Mouse (Mus musculus) forebrain, embryonic 15.5 days (tissue): Measurements from ENCODE around the gene Arid3a. TPM values are rescaled to one million over a fixed set of nuclear protein-coding genes. Genes with fewer than 3 reads are reported as not detected.

Source experiments
- ATAC-seq: fragments of 200-750 bp; cut with Nextera tagmentation; replicated peaks from 2 replicates; pipeline ENCODE4 v1.8.0; 2017; ENCODE audit warnings: mild to moderate bottlenecking, moderate TSS enrichment, moderate library complexity
- H3K27ac ChIP-seq: fragments of 300-500 bp; sonication (generic); replicated peaks from 2 replicates; pipeline ENCODE4 v1.5.1; 2015; ENCODE audit warnings: mild to moderate bottlenecking, inconsistent platforms
- H3K27me3 ChIP-seq: fragments of 300-500 bp; sonication (generic); 2 replicates; pipeline ENCODE4 v1.6.1; 2015; ENCODE audit warnings: inconsistent platforms
- H3K36me3 ChIP-seq: fragments of 300-500 bp; sonication (generic); 2 replicates; pipeline ENCODE4 v1.6.1; 2015; ENCODE audit warnings: mild to moderate bottlenecking, inconsistent platforms
- H3K4me1 ChIP-seq: fragments of 300-500 bp; sonication (generic); 2 replicates; pipeline ENCODE4 v1.6.1; 2015; ENCODE audit warnings: inconsistent platforms
- H3K4me2 ChIP-seq: fragments of 300-500 bp; sonication (generic); replicated peaks from 2 replicates; pipeline ENCODE4 v1.6.1; 2015; ENCODE audit warnings: mild to moderate bottlenecking, inconsistent platforms
- H3K4me3 ChIP-seq: fragments of 300-500 bp; sonication (generic); 2 replicates; pipeline ENCODE4 v1.5.1; 2015; ENCODE audit warnings: mild to moderate bottlenecking, inconsistent platforms
- H3K9ac ChIP-seq: fragments of 300-500 bp; sonication (generic); replicated peaks from 2 replicates; pipeline ENCODE4 v1.6.1; 2015; ENCODE audit warnings: mild to moderate bottlenecking, inconsistent platforms
- H3K9me3 ChIP-seq: fragments of 300-500 bp; sonication (generic); 2 replicates; pipeline ENCODE4 v1.6.1; 2016; ENCODE audit warnings: inconsistent platforms
- WGBS: fragments of 180-500 bp; shearing (Covaris S2); methylation state at CpG from one replicate; pipeline ENCODE4 v1.1.7; 2015; ENCODE audit warnings: mixed read lengths; 5-methylcytosine and 5-hydroxymethylcytosine counted together
- polyA plus RNA-seq: library from polyadenylated mRNA; unstranded; fragments of >200 nt; fragmentation: Nextera tagmentation; extraction: Ambion mirVana; gene quantifications from 2 replicates; pipeline ENCODE4 v1.2.1, GENCODE M21; 2015

The Arid3a gene
- polyA plus RNA-seq, 1 experiment from 2014 or later, result 2.7 TPM

- H3K4me3 ChIP-seq, result peak overlapping the region; percentile 22
- H3K9me3 ChIP-seq, result no peaks in the 10 kb centered on the region
- no peak for ATAC-seq
- H3K36me3 ChIP-seq, result no peaks in the 10 kb centered on the region
- H3K27me3 ChIP-seq, result peaks cover 66% of the 10 kb centered on the region
- H3K27ac ChIP-seq, result no peak overlapping the region
- peaks cover 34% of the 10 kb centered on the region for H3K4me1 ChIP-seq
- under 1% methylated on average over 34 of the region's 34 CpGs for WGBS
- peak overlapping the region; percentile 36; the same call in 1 of the 2 replicates for H3K9ac ChIP-seq
- H3K4me2 ChIP-seq, result peak overlapping the region; percentile 35
Measured at GRCm38 (mm10) chr10:79921572-79921971, 5.3 kb upstream of the Arid3a start.

- peak overlapping the region; percentile 90 for H3K27ac ChIP-seq
- H3K4me1 ChIP-seq, result peaks cover 48% of the 10 kb centered on the region
- H3K27me3 ChIP-seq, result peaks cover 36% of the 10 kb centered on the region
- WGBS, result 12% methylated on average over 29 of the region's 29 CpGs
- no peak for ATAC-seq
- H3K4me3 ChIP-seq, result peak overlapping the region; percentile 97
- H3K4me2 ChIP-seq, result peak overlapping the region; percentile 93
- H3K36me3 ChIP-seq, result no peaks in the 10 kb centered on the region
- 0 out of 2 replicates have a peak overlapping the region, but pooled peaks have one; percentile 2 for H3K9ac ChIP-seq
- H3K9me3 ChIP-seq, result no peaks in the 10 kb centered on the region
Measured at GRCm38 (mm10) chr10:79924998-79925784, 1.7 kb upstream of the Arid3a start.

GRCm38 (mm10) chr10:79925785-79926490, 905 bp upstream of the Arid3a start:
- 9% methylated on average over 15 of the region's 15 CpGs for WGBS

GRCm38 (mm10) chr10:79927324-79928029, 634 bp downstream of the Arid3a start:
- H3K4me3 ChIP-seq, result peak overlapping the region; percentile 97
- peak overlapping the region; percentile 90 for H3K27ac ChIP-seq
- 1% methylated on average over 47 of the region's 54 CpGs for WGBS
- peak overlapping the region; percentile 85 for H3K9ac ChIP-seq
- H3K4me2 ChIP-seq, result peak overlapping the region; percentile 93
- peaks cover 5% of the 10 kb centered on the region; the same call in 1 of the 2 replicates for H3K36me3 ChIP-seq
- ATAC-seq, result peak; percentile 14
- peaks cover 36% of the 10 kb centered on the region for H3K4me1 ChIP-seq
- H3K9me3 ChIP-seq, result no peaks in the 10 kb centered on the region
- H3K27me3 ChIP-seq, result peaks cover 13% of the 10 kb centered on the region

More at GRCm38 (mm10) chr10:79925785-79926490, 905 bp upstream of the Arid3a start:
- Histone ChIP-seq H3K4me3 (peak overlapping the region; percentile 97), H3K4me2 (peak overlapping the region; percentile 93), H3K9me3 (no peaks in the 10 kb centered on the region), H3K9ac (peak overlapping the region; percentile 85), H3K27ac (peak overlapping the region; percentile 90), H3K27me3 (peaks cover 29% of the 10 kb centered on the region), H3K36me3 (no peaks in the 10 kb centered on the region), H3K4me1 (peaks cover 42% of the 10 kb centered on the region)
- ATAC-seq, result no peak; the same call in 1 of the 2 replicates

GRCm38 (mm10) chr10:79928030-79928694, 1.3 kb downstream of the Arid3a start:
- peak overlapping the region; percentile 90 for H3K27ac ChIP-seq
- peak overlapping the region; percentile 97 for H3K4me3 ChIP-seq
- H3K27me3 ChIP-seq, result peaks cover 6% of the 10 kb centered on the region
- peaks cover 39% of the 10 kb centered on the region for H3K4me1 ChIP-seq
- H3K36me3 ChIP-seq, result peaks cover 5% of the 10 kb centered on the region; the same call in 1 of the 2 replicates
- H3K9ac ChIP-seq, result peak overlapping the region; percentile 85
- 2% methylated on average over 28 of the region's 29 CpGs for WGBS
- no peak for ATAC-seq
- H3K9me3 ChIP-seq, result no peaks in the 10 kb centered on the region
- peak overlapping the region; percentile 93 for H3K4me2 ChIP-seq

- no peak for ATAC-seq
- H3K9ac ChIP-seq, result peak overlapping the region; percentile 37
- 35% methylated on average over 9 of the region's 9 CpGs for WGBS
- H3K4me1 ChIP-seq, result peaks cover 44% of the 10 kb centered on the region
- peak overlapping the region; percentile 93 for H3K4me2 ChIP-seq
- peak overlapping the region; percentile 97 for H3K4me3 ChIP-seq
- H3K36me3 ChIP-seq, result peaks cover 5% of the 10 kb centered on the region; the same call in 1 of the 2 replicates
- peak overlapping the region; percentile 62 for H3K27ac ChIP-seq
- H3K27me3 ChIP-seq, result no peaks in the 10 kb centered on the region
- H3K9me3 ChIP-seq, result no peaks in the 10 kb centered on the region
Measured at GRCm38 (mm10) chr10:79928907-79929701, 2.3 kb downstream of the Arid3a start.

GRCm38 (mm10) chr10:79929967-79930825, 3.4 kb downstream of the Arid3a start:
- WGBS, result 86% methylated on average over 18 of the region's 18 CpGs
- H3K4me2 ChIP-seq, result no peak overlapping the region

GRCm38 (mm10) chr10:79930826-79931186, 4.0 kb downstream of the Arid3a start:
- peaks cover 5% of the 10 kb centered on the region; the same call in 1 of the 2 replicates for H3K36me3 ChIP-seq
- 88% methylated on average over 16 of the region's 16 CpGs for WGBS
- H3K4me2 ChIP-seq, result no peak overlapping the region
- no peak overlapping the region for H3K9ac ChIP-seq
- H3K27ac ChIP-seq, result no peak overlapping the region
- no peaks in the 10 kb centered on the region for H3K27me3 ChIP-seq
- peaks cover 46% of the 10 kb centered on the region for H3K4me1 ChIP-seq
- no peak for ATAC-seq
- no peaks in the 10 kb centered on the region for H3K9me3 ChIP-seq
- H3K4me3 ChIP-seq, result no peak overlapping the region

More at GRCm38 (mm10) chr10:79929967-79930825, 3.4 kb downstream of the Arid3a start:
- peaks cover 5% of the 10 kb centered on the region; the same call in 1 of the 2 replicates for H3K36me3 ChIP-seq
- H3K9ac ChIP-seq, result no peak overlapping the region
- H3K27me3 ChIP-seq, result no peaks in the 10 kb centered on the region
- peaks cover 51% of the 10 kb centered on the region for H3K4me1 ChIP-seq
- no peak overlapping the region for H3K4me3 ChIP-seq
- H3K27ac ChIP-seq, result no peak overlapping the region
- no peaks in the 10 kb centered on the region for H3K9me3 ChIP-seq
- no peak for ATAC-seq

- 88% methylated on average over 9 of the region's 9 CpGs for WGBS
- H3K27ac ChIP-seq, result no peak overlapping the region
- no peaks in the 10 kb centered on the region for H3K9me3 ChIP-seq
- H3K27me3 ChIP-seq, result no peaks in the 10 kb centered on the region
- H3K4me1 ChIP-seq, result peaks cover 43% of the 10 kb centered on the region
- no peak overlapping the region for H3K4me3 ChIP-seq
- H3K36me3 ChIP-seq, result peaks cover 5% of the 10 kb centered on the region; the same call in 1 of the 2 replicates
- H3K9ac ChIP-seq, result no peak overlapping the region
- no peak overlapping the region for H3K4me2 ChIP-seq
- no peak for ATAC-seq
Measured at GRCm38 (mm10) chr10:79931797-79932196, 5.0 kb downstream of the Arid3a start.

- Histone ChIP-seq H3K36me3 (peaks cover 5% of the 10 kb centered on the region; the same call in 1 of the 2 replicates), H3K9ac (no peak overlapping the region), H3K4me3 (no peak overlapping the region), H3K9me3 (no peaks in the 10 kb centered on the region), H3K27me3 (no peaks in the 10 kb centered on the region), H3K4me2 (no peak overlapping the region), H3K4me1 (peaks cover 50% of the 10 kb centered on the region), H3K27ac (no peak overlapping the region)
- 48% methylated on average over 8 of the region's 8 CpGs for WGBS
- no peak for ATAC-seq
Measured at GRCm38 (mm10) chr10:79932736-79933135, 5.9 kb downstream of the Arid3a start.
